Mouse (Mus musculus) CD8-positive naive resting alpha-beta T cell, adult 57 days (primary cell): Measurements from ENCODE around the gene Olfr938. TPM values are rescaled to one million over a fixed set of nuclear protein-coding genes. Genes with fewer than 3 reads are reported as not detected.

Experiments used
- total RNA-seq: library from RNA; stranded (reverse); gene quantifications from one replicate; pipeline ENCODE4 v1.2.4, GENCODE M21; 2023

Gene Olfr938
- total RNA-seq: not detected

DNA sequence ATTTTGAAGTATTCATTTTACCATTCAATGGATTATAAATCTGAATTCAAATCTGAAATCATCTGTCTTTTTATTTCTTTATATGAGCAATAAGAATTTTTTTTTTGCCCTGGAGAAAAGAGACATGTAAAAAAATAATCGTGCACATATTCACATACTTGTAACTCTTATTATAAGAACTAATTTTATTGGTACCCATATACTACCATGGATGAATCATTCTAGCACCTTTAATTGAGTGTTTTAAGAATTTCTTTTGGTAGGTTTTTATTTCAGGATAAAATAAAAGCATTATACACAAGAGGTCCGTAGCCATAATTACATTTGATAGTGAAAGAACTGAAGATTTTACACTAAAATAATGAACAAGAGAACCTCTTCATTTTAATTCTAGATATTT, at the start of gene Olfr938:
Gene Olfr938, minus strand, starts transcription at position 101 of the 400 bp plus-strand sequence.

DNA sequence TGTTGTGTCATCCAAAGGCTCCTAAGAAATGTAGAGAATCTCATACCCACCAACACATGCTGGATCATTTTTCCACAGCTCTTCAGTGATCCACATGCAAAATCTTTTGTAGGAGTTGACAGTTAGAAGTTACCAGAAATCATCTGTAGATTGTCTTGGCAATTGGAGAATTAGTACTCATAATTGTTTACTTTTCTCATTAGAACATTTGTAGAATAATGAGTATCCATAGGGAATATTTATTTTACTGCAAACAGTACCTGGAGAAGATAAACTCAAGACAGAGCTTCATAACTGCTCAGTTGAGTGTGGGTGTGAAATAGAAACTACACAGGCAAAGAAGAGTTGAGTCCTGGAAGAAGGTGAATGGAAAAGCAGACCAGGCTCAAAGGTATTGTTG, 49.1 kb upstream of the Olfr938 start, which contains the start of gene Olfr27:
Gene Olfr27, plus strand, starts transcription at position 301 of the 400 bp plus-strand sequence.

DNA sequence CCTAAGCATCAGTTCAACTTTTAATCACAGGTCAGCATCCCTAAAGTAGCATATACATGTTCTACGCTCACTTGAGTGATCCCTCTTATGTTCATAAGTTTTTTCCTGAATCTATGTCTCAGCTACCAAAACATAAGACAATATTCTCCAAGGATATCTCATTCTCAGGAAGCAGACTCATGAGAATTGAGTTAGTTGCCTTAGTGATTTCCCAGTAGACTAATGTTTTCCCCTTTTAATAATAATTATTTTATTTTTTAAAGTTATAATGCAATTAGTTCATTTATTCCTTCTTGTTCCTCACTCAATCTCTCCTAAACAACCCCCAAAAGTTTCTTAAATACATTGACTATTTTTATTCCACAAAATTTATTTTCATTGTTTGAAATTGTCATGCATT, 13.8 kb downstream of the Olfr938 start, which contains the start of gene Olfr937:
Gene Olfr937, minus strand, starts transcription at position 101 of the 400 bp plus-strand sequence.

Other genes with a start within 250 kb of the Olfr938 start
- not detected for gene Olfr924, start 234.4 kb downstream of the Olfr938 start, total RNA-seq
- not detected for gene Olfr26, start 223.8 kb downstream of the Olfr938 start, total RNA-seq
- gene Olfr926, start 201.8 kb downstream of the Olfr938 start, total RNA-seq: not detected
- gene Olfr930, start 149.1 kb downstream of the Olfr938 start, total RNA-seq: not detected
- gene Olfr933, start 106.6 kb downstream of the Olfr938 start, total RNA-seq: not detected
- not detected for gene Olfr934, start 90.6 kb downstream of the Olfr938 start, total RNA-seq
- not detected for gene Olfr935, start 79.2 kb downstream of the Olfr938 start, total RNA-seq
- gene Olfr146, start 55.5 kb downstream of the Olfr938 start, total RNA-seq: not detected
- not detected for gene Olfr937, start 13.9 kb downstream of the Olfr938 start, total RNA-seq
- gene Olfr27, start 49.2 kb upstream of the Olfr938 start, total RNA-seq: not detected
- not detected for gene Olfr943, start 87.4 kb upstream of the Olfr938 start, total RNA-seq
- not detected for gene Olfr944, start 123.0 kb upstream of the Olfr938 start, total RNA-seq
- not detected for gene Olfr1537, start 171.1 kb upstream of the Olfr938 start, total RNA-seq
- not detected for gene Olfr945, start 197.9 kb upstream of the Olfr938 start, total RNA-seq
- not detected for gene Olfr948, start 247.2 kb upstream of the Olfr938 start, total RNA-seq